Mouse (Mus musculus) ES-CJ7 (cell line): Measurements from ENCODE around the gene Kif21a.
A peak's percentile ranks its signal among the peaks of the same experiment; 100 is the strongest.

Experiments
- DNase-seq: peaks from one replicate; pipeline ENCODE4 v3.0.0; 2011; ENCODE audit warnings: low read depth, low spot score

The Kif21a gene

GRCm38 (mm10) chr15:91018161-91018860 lies 31.4 kb downstream of the Kif21a start:
- DNase-seq = peak; percentile 82

- peak; percentile 27 for DNase-seq
Observed at GRCm38 (mm10) chr15:91017261-91018160, 32.2 kb downstream of the Kif21a start.

- no peak for DNase-seq
Observed at GRCm38 (mm10) chr15:91016366-91016765, 33.4 kb downstream of the Kif21a start.

- no peak for DNase-seq
Observed at GRCm38 (mm10) chr15:91012793-91013580, 36.8 kb downstream of the Kif21a start.

GRCm38 (mm10) chr15:91010218-91010617 lies 39.5 kb downstream of the Kif21a start:
- no peak for DNase-seq

GRCm38 (mm10) chr15:91007123-91007830 lies 42.5 kb downstream of the Kif21a start:
- no peak for DNase-seq

- no peak for DNase-seq
Observed at GRCm38 (mm10) chr15:91004726-91005125, 45.0 kb downstream of the Kif21a start.

- DNase-seq = no peak
Observed at GRCm38 (mm10) chr15:91001037-91001616, 48.6 kb downstream of the Kif21a start.

- no peak for DNase-seq
Observed at GRCm38 (mm10) chr15:91000280-91001036, 49.3 kb downstream of the Kif21a start.

GRCm38 (mm10) chr15:90992871-90993270 lies 56.9 kb downstream of the Kif21a start:
- DNase-seq = no peak

- DNase-seq = no peak
Observed at GRCm38 (mm10) chr15:90992388-90992787, 57.4 kb downstream of the Kif21a start.

- no peak for DNase-seq
Observed at GRCm38 (mm10) chr15:90991843-90992242, 57.9 kb downstream of the Kif21a start.

- no peak for DNase-seq
Observed at GRCm38 (mm10) chr15:90987714-90988250, 62.0 kb downstream of the Kif21a start.

- DNase-seq = peak; percentile 9
Observed at GRCm38 (mm10) chr15:90975914-90976313, 73.8 kb downstream of the Kif21a start.

GRCm38 (mm10) chr15:90971914-90972767 lies 77.6 kb downstream of the Kif21a start:
- no peak for DNase-seq

- DNase-seq = no peak
Observed at GRCm38 (mm10) chr15:90963320-90963719, 86.4 kb downstream of the Kif21a start.

GRCm38 (mm10) chr15:90962548-90962947 lies 87.2 kb downstream of the Kif21a start:
- DNase-seq = no peak

GRCm38 (mm10) chr15:90960831-90961554 lies 88.8 kb downstream of the Kif21a start:
- no peak for DNase-seq
